Mouse (Mus musculus) midbrain, embryonic 13.5 days (tissue): ENCODE data around the gene Rnf144a. TPM values are rescaled to one million over a fixed set of nuclear protein-coding genes. Genes with fewer than 3 reads are reported as not detected.
A peak's percentile ranks its signal among the peaks of the same experiment; 100 is the strongest.
"Not testable (repeated sequence)": the region's sequence is repeated elsewhere in the genome, so short reads cannot be mapped to it uniquely, and the experiment has no call there.

ENCODE experiments used
- ATAC-seq: fragments of 200-750 bp; cut with Nextera tagmentation; 2 replicates; pipeline ENCODE4 v1.8.0; 2017; ENCODE audit warnings: mild to moderate bottlenecking, moderate TSS enrichment, moderate library complexity
- H3K27ac ChIP-seq: fragments of 300-500 bp; sonication (generic); 2 replicates; pipeline ENCODE4 v1.5.1; 2015; ENCODE audit warnings: inconsistent platforms, mild to moderate bottlenecking, moderate library complexity
- H3K27me3 ChIP-seq: fragments of 300-500 bp; sonication (generic); 2 replicates; pipeline ENCODE4 v1.6.1; 2015; ENCODE audit warnings: mild to moderate bottlenecking, inconsistent platforms
- H3K36me3 ChIP-seq: fragments of 300-500 bp; sonication (generic); 2 replicates; pipeline ENCODE4 v1.6.1; 2015; ENCODE audit warnings: mild to moderate bottlenecking, inconsistent platforms
- H3K4me1 ChIP-seq: fragments of 300-500 bp; sonication (generic); replicated peaks from 2 replicates; pipeline ENCODE4 v1.6.1; 2015; ENCODE audit warnings: inconsistent platforms
- H3K4me2 ChIP-seq: fragments of 300-500 bp; sonication (generic); replicated peaks from 2 replicates; pipeline ENCODE4 v1.6.1; 2015; ENCODE audit warnings: moderate library complexity, mild to moderate bottlenecking, inconsistent platforms
- H3K4me3 ChIP-seq: fragments of 300-500 bp; sonication (generic); replicated peaks from 2 replicates; pipeline ENCODE4 v1.5.1; 2015; ENCODE audit warnings: mild to moderate bottlenecking, inconsistent platforms
- H3K9ac ChIP-seq: fragments of 300-500 bp; sonication (generic); replicated peaks from 2 replicates; pipeline ENCODE4 v1.6.1; 2015; ENCODE audit warnings: mild to moderate bottlenecking, inconsistent platforms
- H3K9me3 ChIP-seq: fragments of 300-500 bp; sonication (generic); 2 replicates; pipeline ENCODE4 v1.6.1; 2016; ENCODE audit warnings: mild to moderate bottlenecking, inconsistent platforms
- WGBS: fragments of 180-500 bp; shearing (Covaris S2); methylation state at CpG from one replicate; pipeline ENCODE4 v1.1.7; 2015; 5-methylcytosine and 5-hydroxymethylcytosine counted together
- microRNA-seq: library from miRNA; unstranded; fragments of <30 nt; microRNA quantifications from one replicate; pipeline ENCODE4, GENCODE M21; 2016
- polyA plus RNA-seq: library from polyadenylated mRNA; unstranded; fragments of >200 nt; fragmentation: Nextera tagmentation; extraction: Ambion mirVana; gene quantifications from 2 replicates; pipeline ENCODE4 v1.2.1, GENCODE M21; 2015

The Rnf144a gene
- polyA plus RNA-seq, 1 experiment from 2014 or later = 29.0 TPM

- not testable (repeated sequence) for ATAC-seq, H3K4me3 ChIP-seq, H3K4me1 ChIP-seq, H3K27me3 ChIP-seq, H3K4me2 ChIP-seq, H3K36me3 ChIP-seq, H3K9me3 ChIP-seq, H3K27ac ChIP-seq, H3K9ac ChIP-seq
- 11% methylated on average over 1 of the region's 1 CpGs for WGBS
Measured at GRCm38 (mm10) chr12:26295995-26296394, 119.1 kb downstream of the Rnf144a start.

GRCm38 (mm10) chr12:26289200-26289599 is 125.9 kb downstream of the Rnf144a start:
- Histone ChIP-seq H3K9me3 (no peaks in the 10 kb centered on the region), H3K27ac (no peak overlapping the region), H3K27me3 (no peaks in the 10 kb centered on the region), H3K36me3 (no peaks in the 10 kb centered on the region), H3K4me1 (0 out of 2 replicates have a peak, but pooled peaks cover 4% of the 10 kb centered on the region), H3K4me2 (no peak overlapping the region), H3K4me3 (no peak overlapping the region), H3K9ac (no peak overlapping the region)
- 81% methylated on average over 2 of the region's 2 CpGs for WGBS
- no peak for ATAC-seq

GRCm38 (mm10) chr12:26288347-26288746 is 126.7 kb downstream of the Rnf144a start:
- no peak overlapping the region for H3K4me3 ChIP-seq
- H3K9me3 ChIP-seq = no peaks in the 10 kb centered on the region
- no peaks in the 10 kb centered on the region for H3K36me3 ChIP-seq
- WGBS = 92% methylated on average over 1 of the region's 1 CpGs
- H3K27ac ChIP-seq = no peak overlapping the region
- H3K9ac ChIP-seq = no peak overlapping the region
- ATAC-seq = no peak
- H3K4me1 ChIP-seq = 0 out of 2 replicates have a peak, but pooled peaks cover 4% of the 10 kb centered on the region
- H3K27me3 ChIP-seq = no peaks in the 10 kb centered on the region
- no peak overlapping the region for H3K4me2 ChIP-seq

- H3K27me3 ChIP-seq = no peaks in the 10 kb centered on the region
- H3K9ac ChIP-seq = no peak overlapping the region
- H3K36me3 ChIP-seq = no peaks in the 10 kb centered on the region
- ATAC-seq = no peak
- no peak overlapping the region for H3K27ac ChIP-seq
- H3K4me3 ChIP-seq = no peak overlapping the region
- WGBS = 84% methylated on average over 8 of the region's 8 CpGs
- H3K9me3 ChIP-seq = no peaks in the 10 kb centered on the region
- 0 out of 2 replicates have a peak, but pooled peaks cover 4% of the 10 kb centered on the region for H3K4me1 ChIP-seq
- H3K4me2 ChIP-seq = no peak overlapping the region
Measured at GRCm38 (mm10) chr12:26285939-26286338, 129.1 kb downstream of the Rnf144a start.

DNA sequence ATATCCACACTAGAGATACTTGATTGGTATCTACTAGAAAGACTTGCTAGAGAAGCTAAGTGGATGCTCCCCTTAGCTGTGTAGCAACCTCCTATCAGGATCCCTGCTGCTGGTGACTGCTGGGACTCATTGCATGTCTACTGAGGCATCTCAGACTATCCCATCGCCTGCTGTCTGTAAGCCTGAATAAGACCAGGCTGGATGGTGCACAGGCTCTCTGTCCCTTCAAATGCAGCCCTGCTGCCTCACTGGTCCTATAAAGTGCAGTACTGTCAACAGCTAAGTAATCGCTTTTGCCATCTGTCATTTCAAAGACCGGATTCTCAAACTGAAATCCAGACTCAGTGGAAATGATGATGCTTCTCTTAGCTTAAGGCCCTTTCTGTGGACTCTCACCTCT is 129.6 kb downstream of the Rnf144a start:
- H3K4me1 ChIP-seq = peaks cover 4% of the 10 kb centered on the region; the same call in 1 of the 2 replicates
- H3K4me3 ChIP-seq = no peak overlapping the region
- H3K27me3 ChIP-seq = no peaks in the 10 kb centered on the region
- 80% methylated on average over 3 of the region's 3 CpGs for WGBS
- no peak overlapping the region for H3K27ac ChIP-seq
- H3K4me2 ChIP-seq = no peak overlapping the region
- ATAC-seq = no peak
- H3K9me3 ChIP-seq = no peaks in the 10 kb centered on the region
- H3K36me3 ChIP-seq = no peaks in the 10 kb centered on the region
- H3K9ac ChIP-seq = no peak overlapping the region

DNA sequence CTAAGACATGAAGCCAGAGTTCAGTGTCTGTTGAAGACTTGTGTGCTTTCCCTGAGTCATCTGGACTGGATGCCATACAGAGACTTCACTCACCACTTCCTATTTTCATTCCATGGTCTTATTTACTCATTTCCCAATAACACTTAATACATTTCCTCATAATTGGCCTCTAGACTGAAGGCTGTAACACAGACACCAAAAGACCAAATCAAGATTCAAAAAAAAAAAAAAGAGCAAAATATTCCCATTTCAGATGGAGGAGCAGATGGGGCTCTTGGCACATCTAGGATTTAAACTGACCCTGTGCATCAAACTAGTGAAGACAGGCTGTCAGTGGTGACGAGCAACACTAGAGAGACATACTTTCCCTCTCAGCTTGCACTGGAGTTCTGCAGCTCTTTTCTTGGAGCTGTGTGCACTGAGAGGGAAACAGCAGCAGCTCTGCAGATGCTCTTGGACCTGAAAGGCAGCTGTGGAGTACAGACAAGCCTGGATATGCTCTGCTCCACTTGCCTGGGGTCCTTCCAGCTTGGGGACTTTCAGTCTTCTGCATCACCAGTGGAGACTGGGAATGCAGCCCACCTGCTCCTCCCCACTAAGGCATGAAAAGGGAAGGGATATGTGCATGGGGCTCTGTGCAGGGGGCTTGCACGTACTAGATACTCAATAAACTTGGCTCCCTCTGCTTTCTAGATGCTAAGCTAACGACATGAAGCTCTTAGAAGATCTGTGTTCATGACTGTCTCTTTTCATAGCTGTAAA is 134.2 kb downstream of the Rnf144a start:
- no peak overlapping the region for H3K4me3 ChIP-seq
- H3K27me3 ChIP-seq = no peaks in the 10 kb centered on the region
- H3K36me3 ChIP-seq = no peaks in the 10 kb centered on the region
- peaks cover 8% of the 10 kb centered on the region for H3K4me1 ChIP-seq
- WGBS = 80% methylated on average over 3 of the region's 3 CpGs
- no peak overlapping the region for H3K9ac ChIP-seq
- no peaks in the 10 kb centered on the region for H3K9me3 ChIP-seq
- no peak overlapping the region for H3K27ac ChIP-seq
- no peak overlapping the region for H3K4me2 ChIP-seq
- ATAC-seq = no peak

DNA sequence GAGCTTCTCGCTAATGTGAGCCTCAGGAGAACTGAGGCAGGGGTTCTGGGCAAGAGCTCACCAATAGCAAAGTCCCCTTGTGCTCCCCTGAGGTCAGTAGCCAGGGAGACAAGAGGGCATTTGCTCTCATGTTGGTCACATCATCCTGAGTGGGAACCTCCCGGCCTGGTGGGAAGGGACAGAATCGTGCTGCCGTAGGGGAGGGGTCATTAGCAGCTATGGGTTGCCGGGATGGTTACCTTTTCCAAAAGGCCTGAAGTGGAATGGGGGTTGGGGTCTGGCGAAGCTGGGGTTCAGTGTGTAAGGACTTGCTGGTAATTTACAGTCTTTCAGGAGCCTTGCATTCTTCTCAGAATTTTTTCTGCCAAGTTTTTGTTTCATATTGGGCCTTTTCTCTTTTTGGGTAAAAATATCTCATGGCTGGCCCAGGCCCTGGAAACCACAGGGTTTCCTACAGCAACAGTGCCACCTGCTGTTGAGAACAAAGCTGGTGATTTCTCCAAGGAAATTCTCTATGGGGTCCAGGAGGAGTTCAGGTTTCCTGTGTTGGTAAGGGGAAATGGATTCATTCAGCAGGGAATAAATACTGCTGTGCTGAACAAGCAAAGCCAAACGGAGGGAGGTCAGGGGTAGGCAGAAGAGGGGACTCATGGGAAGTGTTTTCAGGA is 137.9 kb downstream of the Rnf144a start:
- ATAC-seq = peak; percentile 58; the same call in 1 of the 2 replicates
- H3K9ac ChIP-seq = no peak overlapping the region
- no peak overlapping the region for H3K4me2 ChIP-seq
- WGBS = 43% methylated on average over 7 of the region's 7 CpGs
- H3K9me3 ChIP-seq = no peaks in the 10 kb centered on the region
- no peaks in the 10 kb centered on the region for H3K27me3 ChIP-seq
- H3K4me3 ChIP-seq = no peak overlapping the region
- no peaks in the 10 kb centered on the region for H3K36me3 ChIP-seq
- H3K4me1 ChIP-seq = peaks cover 6% of the 10 kb centered on the region
- H3K27ac ChIP-seq = no peak overlapping the region

- 75% methylated on average over 2 of the region's 2 CpGs for WGBS
- Histone ChIP-seq H3K27ac (no peak overlapping the region), H3K4me2 (no peak overlapping the region), H3K4me1 (peaks cover 6% of the 10 kb centered on the region), H3K27me3 (no peaks in the 10 kb centered on the region), H3K4me3 (no peak overlapping the region), H3K36me3 (no peaks in the 10 kb centered on the region), H3K9ac (no peak overlapping the region), H3K9me3 (no peaks in the 10 kb centered on the region)
- ATAC-seq = no peak
Measured at GRCm38 (mm10) chr12:26276556-26276955, 138.5 kb downstream of the Rnf144a start.

Small RNA genes lying within 50 kb of the gene (microRNA-seq; reads per million reads assigned to microRNA genes)
- gene Mir6538 = 5.2 reads per million, percentile 21 among the genes with 10 or more reads in this experiment

Other genes starting within 250 kb of the Rnf144a start
- gene Rsad2, start 41.2 kb upstream of the Rnf144a start, polyA plus RNA-seq = 0.15 and 0.36 TPM in 2 replicates
- gene Cmpk2, start 54.0 kb upstream of the Rnf144a start, polyA plus RNA-seq = 7.6 and 8.5 TPM in 2 replicates